Mouse (Mus musculus): ENCODE results near the gene Ccl4. TPM values are rescaled to one million over a fixed set of nuclear protein-coding genes. Genes with fewer than 3 reads are reported as not detected.

Ccl4 gene
- polyA plus RNA-seq, 1 experiment from 2014 or later: not detected

- H3K27ac ChIP-seq (ENCODE audit: low read length): no peak overlapping the region
- no peaks in the 10 kb centered on the region for H3K9me3 ChIP-seq (ENCODE audit: control insufficient read depth, low read length)
- ATAC-seq (ENCODE audit: low read depth): no peak
- H3K4me3 ChIP-seq (ENCODE audit: low read length): no peak overlapping the region
- no peak overlapping the region for H3K4me2 ChIP-seq (ENCODE audit: low read depth, low read length)
- no peaks in the 10 kb centered on the region for H3K27me3 ChIP-seq (ENCODE audit: control insufficient read depth, insufficient read depth, low read depth, low read length)
- WGBS: 77% methylated on average over 5 of the region's 5 CpGs
- no peaks in the 10 kb centered on the region for H3K36me3 ChIP-seq (ENCODE audit: control insufficient read depth, insufficient read depth, low read length)
- no peak overlapping the region for H3K9ac ChIP-seq (ENCODE audit: low read length)
- no peaks in the 10 kb centered on the region for H3K4me1 ChIP-seq (replicated peaks; ENCODE audit: control insufficient read depth, insufficient read depth, low read length)
Observed at GRCm38 (mm10) chr11:83709683-83710082, 47.3 kb downstream of the Ccl4 start.

- Histone ChIP-seq H3K36me3 (ENCODE audit: control insufficient read depth, insufficient read depth, low read length) (no peaks in the 10 kb centered on the region), H3K9me3 (ENCODE audit: control insufficient read depth, low read length) (no peaks in the 10 kb centered on the region), H3K4me1 (replicated peaks; ENCODE audit: control insufficient read depth, insufficient read depth, low read length) (no peaks in the 10 kb centered on the region), H3K4me3 (ENCODE audit: low read length) (no peak overlapping the region), H3K27ac (ENCODE audit: low read length) (no peak overlapping the region), H3K4me2 (ENCODE audit: low read depth, low read length) (no peak overlapping the region), H3K9ac (ENCODE audit: low read length) (no peak overlapping the region), H3K27me3 (ENCODE audit: control insufficient read depth, insufficient read depth, low read depth, low read length) (no peaks in the 10 kb centered on the region)
- ATAC-seq (ENCODE audit: low read depth): no peak
- 48% methylated on average over 1 of the region's 1 CpGs for WGBS
Observed at GRCm38 (mm10) chr11:83712671-83713070, 50.3 kb downstream of the Ccl4 start.

GRCm38 (mm10) chr11:83713925-83714324, 51.5 kb downstream of the Ccl4 start:
- H3K36me3 ChIP-seq (ENCODE audit: control insufficient read depth, insufficient read depth, low read length): no peaks in the 10 kb centered on the region
- H3K4me1 ChIP-seq (replicated peaks; ENCODE audit: control insufficient read depth, insufficient read depth, low read length): no peaks in the 10 kb centered on the region
- no peaks in the 10 kb centered on the region for H3K9me3 ChIP-seq (ENCODE audit: control insufficient read depth, low read length)
- no peak for ATAC-seq (ENCODE audit: low read depth)
- H3K9ac ChIP-seq (ENCODE audit: low read length): no peak overlapping the region
- no peaks in the 10 kb centered on the region for H3K27me3 ChIP-seq (ENCODE audit: control insufficient read depth, insufficient read depth, low read depth, low read length)
- no peak overlapping the region for H3K4me3 ChIP-seq (ENCODE audit: low read length)
- no peak overlapping the region for H3K4me2 ChIP-seq (ENCODE audit: low read depth, low read length)
- no peak overlapping the region for H3K27ac ChIP-seq (ENCODE audit: low read length)
- WGBS: 84% methylated on average over 2 of the region's 2 CpGs

Other genes starting within 250 kb of the Ccl4 start
- gene Gas2l2, start 233.1 kb upstream of the Ccl4 start, polyA plus RNA-seq (2015; fragmentation: Nextera tagmentation; extraction: Ambion mirVana): 0.53 and 0.82 TPM in 2 replicates
- gene 1700020L24Rik, start 224.9 kb upstream of the Ccl4 start, polyA plus RNA-seq (2015; fragmentation: Nextera tagmentation; extraction: Ambion mirVana): 0.39 TPM in 1 of 2 replicates, not detected in the other
- gene Mmp28, start 199.5 kb upstream of the Ccl4 start, polyA plus RNA-seq (2015; fragmentation: Nextera tagmentation; extraction: Ambion mirVana): 1.7 and 1.8 TPM in 2 replicates
- 12.3 and 13.9 TPM in 2 replicates for gene Taf15, start 189.5 kb upstream of the Ccl4 start, polyA plus RNA-seq (2015; fragmentation: Nextera tagmentation; extraction: Ambion mirVana)
- gene Heatr9, start 140.4 kb upstream of the Ccl4 start, polyA plus RNA-seq (2015; fragmentation: Nextera tagmentation; extraction: Ambion mirVana): not detected in 2 replicates
- 1.1 and 1.9 TPM in 2 replicates for gene Ccl5, start 132.1 kb upstream of the Ccl4 start, polyA plus RNA-seq (2015; fragmentation: Nextera tagmentation; extraction: Ambion mirVana)
- 5.1 and 5.9 TPM in 2 replicates for gene Ccl9, start 83.9 kb upstream of the Ccl4 start, polyA plus RNA-seq (2015; fragmentation: Nextera tagmentation; extraction: Ambion mirVana)
- gene Ccl6, start 69.5 kb upstream of the Ccl4 start, polyA plus RNA-seq (2015; fragmentation: Nextera tagmentation; extraction: Ambion mirVana): 10.0 and 19.7 TPM in 2 replicates
- not detected in 2 replicates for gene Rpl9-ps1, start 17.0 kb upstream of the Ccl4 start, polyA plus RNA-seq (2015; fragmentation: Nextera tagmentation; extraction: Ambion mirVana)
- gene Ccl3, start 13.2 kb upstream of the Ccl4 start, polyA plus RNA-seq (2015; fragmentation: Nextera tagmentation; extraction: Ambion mirVana): 0.48 and 0.95 TPM in 2 replicates
- 1.7 and 2.1 TPM in 2 replicates for gene Wfdc17, start 41.4 kb downstream of the Ccl4 start, polyA plus RNA-seq (2015; fragmentation: Nextera tagmentation; extraction: Ambion mirVana)
- 1.2 and 1.8 TPM in 2 replicates for gene Wfdc18, start 46.4 kb downstream of the Ccl4 start, polyA plus RNA-seq (2015; fragmentation: Nextera tagmentation; extraction: Ambion mirVana)
- gene Wfdc21, start 84.4 kb downstream of the Ccl4 start, polyA plus RNA-seq (2015; fragmentation: Nextera tagmentation; extraction: Ambion mirVana): 0.82 and 2.3 TPM in 2 replicates
- 23.2 and 23.5 TPM in 2 replicates for gene Heatr6, start 91.1 kb downstream of the Ccl4 start, polyA plus RNA-seq (2015; fragmentation: Nextera tagmentation; extraction: Ambion mirVana)
- 9.1 and 11.7 TPM in 2 replicates for gene Hnf1b, start 187.5 kb downstream of the Ccl4 start, polyA plus RNA-seq (2015; fragmentation: Nextera tagmentation; extraction: Ambion mirVana)